Mouse (Mus musculus): ENCODE measurements around the gene Prkag3. TPM values are rescaled to one million over a fixed set of nuclear protein-coding genes. Genes with fewer than 3 reads are reported as not detected.

The Prkag3 gene
- polyA plus RNA-seq, 2 experiments = 2.5 to 5.1 TPM

GRCm38 (mm10) chr1:74719281-74719680 lies 29.7 kb downstream of the Prkag3 start:
- no peaks in the 10 kb centered on the region for H3K9me3 ChIP-seq (ENCODE audit: control insufficient read depth, low read length)
- WGBS = 78% methylated on average over 3 of the region's 3 CpGs
- H3K27me3 ChIP-seq (ENCODE audit: control insufficient read depth, insufficient read depth, low read length) = no peaks in the 10 kb centered on the region
- H3K27ac ChIP-seq (replicated peaks; ENCODE audit: low read depth, low read length) = no peak overlapping the region
- DNase-seq (ENCODE audit: low spot score) (no peak), ATAC-seq (ENCODE audit: low FRiP score, low read depth) (no peak)
- no peak overlapping the region for H3K9ac ChIP-seq (ENCODE audit: low read depth, low read length, severe bottlenecking)
- TF ChIP-seq POLR2A (IDR thresholded peaks at IDR 0.05; ENCODE audit: borderline replicate concordance, extremely low read depth, insufficient read depth, insufficient read length) = no peak
- H3K4me3 ChIP-seq (replicated peaks; ENCODE audit: low read length) = no peak overlapping the region
- no peak overlapping the region for H3K4me2 ChIP-seq (replicated peaks; ENCODE audit: low read depth, low read length, severe bottlenecking)
- no peaks in the 10 kb centered on the region; the same call in 1 of the 2 replicates for H3K4me1 ChIP-seq (ENCODE audit: control insufficient read depth, insufficient read depth, low read length)
- H3K36me3 ChIP-seq (ENCODE audit: control insufficient read depth, insufficient read depth, low read length) = no peaks in the 10 kb centered on the region

DNA sequence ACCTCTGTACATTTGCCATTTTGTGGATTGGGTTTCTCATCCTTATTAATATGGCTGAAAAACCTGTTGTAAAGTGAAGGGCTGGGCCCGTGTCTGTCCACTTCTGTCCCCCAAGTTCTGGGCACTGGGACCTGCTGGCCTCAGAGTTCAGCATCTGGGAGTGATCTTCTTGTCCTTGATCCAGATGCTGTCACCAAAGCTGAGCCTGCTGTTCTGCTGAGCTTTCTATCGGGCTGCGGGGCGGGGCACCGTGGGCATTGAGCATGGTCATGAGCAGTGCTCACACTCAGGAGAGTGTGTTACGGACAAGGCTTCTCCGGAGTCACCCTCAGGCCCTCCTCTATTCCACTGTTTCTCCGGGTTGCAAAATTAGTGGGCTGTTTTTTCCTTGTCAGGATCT lies 30.9 kb downstream of the Prkag3 start:
- no peak overlapping the region for H3K9ac ChIP-seq (ENCODE audit: low read depth, low read length, severe bottlenecking)
- H3K4me3 ChIP-seq (replicated peaks; ENCODE audit: low read length) = no peak overlapping the region
- H3K4me1 ChIP-seq (ENCODE audit: control insufficient read depth, insufficient read depth, low read length) = peaks cover 4% of the 10 kb centered on the region
- no peak for TF ChIP-seq POLR2A (IDR thresholded peaks at IDR 0.05; ENCODE audit: borderline replicate concordance, extremely low read depth, insufficient read depth, insufficient read length)
- H3K27ac ChIP-seq (replicated peaks; ENCODE audit: low read depth, low read length) = no peak overlapping the region
- H3K27me3 ChIP-seq (ENCODE audit: control insufficient read depth, insufficient read depth, low read length) = no peaks in the 10 kb centered on the region
- ATAC-seq (ENCODE audit: low FRiP score, low read depth) (no peak), DNase-seq (ENCODE audit: low spot score) (no peak)
- no peak overlapping the region for H3K4me2 ChIP-seq (replicated peaks; ENCODE audit: low read depth, low read length, severe bottlenecking)
- H3K9me3 ChIP-seq (ENCODE audit: control insufficient read depth, low read length) = no peaks in the 10 kb centered on the region
- H3K36me3 ChIP-seq (ENCODE audit: control insufficient read depth, insufficient read depth, low read length) = no peaks in the 10 kb centered on the region
- WGBS = 63% methylated on average over 8 of the region's 8 CpGs

- no peaks in the 10 kb centered on the region for H3K9me3 ChIP-seq (ENCODE audit: control insufficient read depth, low read length)
- ATAC-seq (ENCODE audit: low FRiP score, low read depth) = no peak
- H3K36me3 ChIP-seq (ENCODE audit: control insufficient read depth, insufficient read depth, low read length) = no peaks in the 10 kb centered on the region
- H3K4me3 ChIP-seq (replicated peaks; ENCODE audit: low read length) = no peak overlapping the region
- peaks cover 9% of the 10 kb centered on the region for H3K4me1 ChIP-seq (ENCODE audit: control insufficient read depth, insufficient read depth, low read length)
- no peak for DNase-seq (ENCODE audit: low spot score)
- H3K27me3 ChIP-seq (ENCODE audit: control insufficient read depth, insufficient read depth, low read length) = no peaks in the 10 kb centered on the region
- no peak overlapping the region; the same call in 1 of the 2 replicates for H3K4me2 ChIP-seq (replicated peaks; ENCODE audit: low read depth, low read length, severe bottlenecking)
- no peak for TF ChIP-seq POLR2A (IDR thresholded peaks at IDR 0.05; ENCODE audit: borderline replicate concordance, extremely low read depth, insufficient read depth, insufficient read length)
- 61% methylated on average over 6 of the region's 6 CpGs for WGBS
- H3K9ac ChIP-seq (ENCODE audit: low read depth, low read length, severe bottlenecking) = no peak overlapping the region
- no peak overlapping the region for H3K27ac ChIP-seq (replicated peaks; ENCODE audit: low read depth, low read length)
These were observed 33.1 kb downstream of the Prkag3 start for GRCm38 (mm10) chr1:74715886-74716285.

- no peak for TF ChIP-seq POLR2A (IDR thresholded peaks at IDR 0.05; ENCODE audit: borderline replicate concordance, extremely low read depth, insufficient read depth, insufficient read length)
- Histone ChIP-seq H3K36me3 (ENCODE audit: control insufficient read depth, insufficient read depth, low read length) (no peaks in the 10 kb centered on the region), H3K27me3 (ENCODE audit: control insufficient read depth, insufficient read depth, low read length) (no peaks in the 10 kb centered on the region), H3K9ac (ENCODE audit: low read depth, low read length, severe bottlenecking) (no peak overlapping the region), H3K4me3 (replicated peaks; ENCODE audit: low read length) (no peak overlapping the region), H3K27ac (replicated peaks; ENCODE audit: low read depth, low read length) (no peak overlapping the region), H3K9me3 (ENCODE audit: control insufficient read depth, low read length) (no peaks in the 10 kb centered on the region), H3K4me2 (replicated peaks; ENCODE audit: low read depth, low read length, severe bottlenecking) (peak overlapping the region; percentile 19; the same call in 1 of the 2 replicates), H3K4me1 (ENCODE audit: control insufficient read depth, insufficient read depth, low read length) (peaks cover 9% of the 10 kb centered on the region)
- 17% methylated on average over 5 of the region's 5 CpGs for WGBS
- DNase-seq (ENCODE audit: low spot score) (peak; percentile 22), ATAC-seq (ENCODE audit: low FRiP score, low read depth) (no peak)
These were observed 33.6 kb downstream of the Prkag3 start for GRCm38 (mm10) chr1:74715468-74715867.

DNA sequence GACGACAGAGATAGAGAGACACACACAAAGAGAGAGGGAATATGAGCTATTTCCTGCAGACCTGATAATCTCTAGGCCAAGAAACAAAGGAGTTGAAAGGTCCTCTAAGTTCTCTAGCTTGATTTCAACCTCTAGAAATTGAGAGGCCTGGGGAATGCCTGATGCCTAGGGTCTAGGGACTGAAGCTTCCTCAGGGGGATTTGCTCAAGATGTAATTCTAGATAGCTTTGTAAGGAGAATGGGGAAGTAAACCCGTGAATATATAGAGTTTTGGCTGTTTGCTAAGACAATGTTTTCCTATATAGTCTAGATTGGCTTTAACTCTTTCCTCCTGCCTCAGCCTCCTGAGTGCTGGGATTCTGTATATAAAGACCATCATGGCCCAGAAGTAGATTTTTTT lies 34.1 kb downstream of the Prkag3 start:
- ATAC-seq (ENCODE audit: low FRiP score, low read depth) = no peak
- Histone ChIP-seq H3K36me3 (ENCODE audit: control insufficient read depth, insufficient read depth, low read length) (no peaks in the 10 kb centered on the region), H3K4me2 (replicated peaks; ENCODE audit: low read depth, low read length, severe bottlenecking) (0 out of 2 replicates have a peak overlapping the region, but pooled peaks have one; percentile 19), H3K4me1 (ENCODE audit: control insufficient read depth, insufficient read depth, low read length) (peaks cover 9% of the 10 kb centered on the region), H3K27me3 (ENCODE audit: control insufficient read depth, insufficient read depth, low read length) (no peaks in the 10 kb centered on the region), H3K27ac (replicated peaks; ENCODE audit: low read depth, low read length) (no peak overlapping the region), H3K9me3 (ENCODE audit: control insufficient read depth, low read length) (no peaks in the 10 kb centered on the region), H3K4me3 (replicated peaks; ENCODE audit: low read length) (no peak overlapping the region), H3K9ac (ENCODE audit: low read depth, low read length, severe bottlenecking) (no peak overlapping the region)
- TF ChIP-seq POLR2A (IDR thresholded peaks at IDR 0.05; ENCODE audit: borderline replicate concordance, extremely low read depth, insufficient read depth, insufficient read length) = no peak
- no peak for DNase-seq (ENCODE audit: low spot score)
- 34% methylated on average over 2 of the region's 2 CpGs for WGBS

Measured in limb, embryonic 14.5 days (tissue).